Mouse (Mus musculus) megakaryocyte, adult 5-6 weeks (primary cell): Measurements from ENCODE around the gene Mrpl23. TPM values are rescaled to one million over a fixed set of nuclear protein-coding genes. Genes with fewer than 3 reads are reported as not detected.
A peak's percentile ranks its signal among the peaks of the same experiment; 100 is the strongest.

Experiments
- ATAC-seq: 2 replicates; pipeline ENCODE4 v1.8.0; 2016; ENCODE audit warnings: mild to moderate bottlenecking, inconsistent platforms; ENCODE audit not compliant: poor library complexity, severe bottlenecking
- total RNA-seq, 2 experiments: library from RNA; stranded (forward) in 1 of 2; stranded (reverse) in 1 of 2; fragments of 153-499, 151-499 nt in 1 of 2; fragments of 221-1000, 200-1000 nt in 1 of 2; gene quantifications; 2 replicates each; pipeline versions ENCODE4 v1.2.3 to v1.2.4; 2015 to 2017

The Mrpl23 gene
- total RNA-seq (2015): 3.8 and 12.3 TPM in 2 replicates
- 37.2 and 52.6 TPM in 2 replicates for total RNA-seq (2017)

GRCm38 (mm10) chr7:142532671-142533058, at the start of gene Mrpl23:
Gene Mrpl23, plus strand, starts transcription at chr7:142532686.
- ATAC-seq: peak; percentile 16

- no peak for ATAC-seq
Observed at GRCm38 (mm10) chr7:142483136-142483535, 49.4 kb upstream of the Mrpl23 start.

- ATAC-seq: no peak
Observed at GRCm38 (mm10) chr7:142484780-142485179, 47.7 kb upstream of the Mrpl23 start.

- ATAC-seq: no peak
Observed at GRCm38 (mm10) chr7:142486751-142487162, 45.7 kb upstream of the Mrpl23 start.

- ATAC-seq: no peak
Observed at GRCm38 (mm10) chr7:142487341-142487859, 45.1 kb upstream of the Mrpl23 start.

GRCm38 (mm10) chr7:142488053-142488452, 44.4 kb upstream of the Mrpl23 start:
- no peak for ATAC-seq

- no peak for ATAC-seq
Observed at GRCm38 (mm10) chr7:142493535-142493934, 39.0 kb upstream of the Mrpl23 start.

- no peak for ATAC-seq
Observed at GRCm38 (mm10) chr7:142496158-142496557, 36.3 kb upstream of the Mrpl23 start.

GRCm38 (mm10) chr7:142496800-142497199, 35.7 kb upstream of the Mrpl23 start:
- 0 out of 2 replicates have a peak, but pooled peaks have one; percentile 33 for ATAC-seq

- peak; percentile 71 for ATAC-seq
Observed at GRCm38 (mm10) chr7:142497775-142498174, 34.7 kb upstream of the Mrpl23 start.

GRCm38 (mm10) chr7:142498575-142498974, 33.9 kb upstream of the Mrpl23 start, which contains the start of gene Tnnt3:
Gene Tnnt3, plus strand, starts transcription at chr7:142498836.
- no peak for ATAC-seq

- ATAC-seq: no peak
Observed at GRCm38 (mm10) chr7:142499010-142499721, 33.3 kb upstream of the Mrpl23 start.

GRCm38 (mm10) chr7:142500032-142500431, 32.5 kb upstream of the Mrpl23 start:
- no peak for ATAC-seq

GRCm38 (mm10) chr7:142503206-142503605, 29.3 kb upstream of the Mrpl23 start:
- no peak for ATAC-seq

GRCm38 (mm10) chr7:142505942-142506341, 26.5 kb upstream of the Mrpl23 start:
- ATAC-seq: no peak

GRCm38 (mm10) chr7:142506501-142506900, 26.0 kb upstream of the Mrpl23 start:
- ATAC-seq: no peak

- ATAC-seq: no peak
Observed at GRCm38 (mm10) chr7:142507453-142507852, 25.0 kb upstream of the Mrpl23 start.

GRCm38 (mm10) chr7:142509518-142509917, 23.0 kb upstream of the Mrpl23 start:
- ATAC-seq: no peak

- no peak for ATAC-seq
Observed at GRCm38 (mm10) chr7:142510021-142510777, 22.3 kb upstream of the Mrpl23 start.

GRCm38 (mm10) chr7:142514048-142514447, 18.4 kb upstream of the Mrpl23 start:
- ATAC-seq: no peak

GRCm38 (mm10) chr7:142516221-142516978, 16.1 kb upstream of the Mrpl23 start:
- ATAC-seq: no peak
